Mouse (Mus musculus) liver, embryonic 11.5 days (tissue): ENCODE measurements around the gene Gm6583. TPM values are rescaled to one million over a fixed set of nuclear protein-coding genes. Genes with fewer than 3 reads are reported as not detected.

ENCODE experiments used
- ATAC-seq: fragments of 200-750 bp; cut with Nextera tagmentation; replicated peaks from 2 replicates; pipeline ENCODE4 v1.8.0; 2017; ENCODE audit warnings: moderate number of reproducible peaks, mild to moderate bottlenecking, moderate TSS enrichment, moderate library complexity; ENCODE audit not compliant: low FRiP score
- DNase-seq: peaks from one replicate; pipeline ENCODE4 v3.0.0-alpha.2; 2017; ENCODE audit warnings: low spot score
- H3K27ac ChIP-seq: fragments of 300-500 bp; sonication (generic); 2 replicates; pipeline ENCODE4 v1.5.1; 2014; ENCODE audit warnings: mild to moderate bottlenecking, low read depth, low read length, control low read depth
- H3K27me3 ChIP-seq: fragments of 300-500 bp; sonication (generic); replicated peaks from 2 replicates; pipeline ENCODE4 v1.6.1; 2014; ENCODE audit warnings: low read length, mixed read lengths; ENCODE audit not compliant: control insufficient read depth, insufficient read depth
- H3K36me3 ChIP-seq: fragments of 300-500 bp; sonication (generic); 2 replicates; pipeline ENCODE4 v1.6.1; 2014; ENCODE audit warnings: mild to moderate bottlenecking, low read length, moderate library complexity, mixed read lengths; ENCODE audit not compliant: control insufficient read depth, insufficient read depth
- H3K4me1 ChIP-seq: fragments of 300-500 bp; sonication (generic); replicated peaks from 2 replicates; pipeline ENCODE4 v1.6.1; 2014; ENCODE audit warnings: low read length, mixed read lengths; ENCODE audit not compliant: control insufficient read depth, insufficient read depth
- H3K4me2 ChIP-seq: fragments of 300-500 bp; sonication (generic); 2 replicates; pipeline ENCODE4 v1.6.1; 2014; ENCODE audit warnings: mild to moderate bottlenecking, control low read depth, moderate library complexity
- H3K4me3 ChIP-seq: fragments of 300-500 bp; sonication (generic); 2 replicates; pipeline ENCODE4 v1.5.1; 2014; ENCODE audit warnings: low read depth, low read length, control low read depth
- H3K9ac ChIP-seq: fragments of 300-500 bp; sonication (generic); 2 replicates; pipeline ENCODE4 v1.6.1; 2014; ENCODE audit warnings: low read depth, low read length, control low read depth
- H3K9me3 ChIP-seq: fragments of 300-500 bp; sonication (generic); 2 replicates; pipeline ENCODE4 v1.6.1; 2016; ENCODE audit warnings: low read length, inconsistent platforms, mixed read lengths; ENCODE audit not compliant: control insufficient read depth
- WGBS: fragments of 180-500 bp; shearing (Covaris S2); extraction: QIAGEN DNeasy Blood & Tissue Kit; methylation state at CpG from one replicate; pipeline ENCODE4 v1.1.7; 2014; 5-methylcytosine and 5-hydroxymethylcytosine counted together
- polyA plus RNA-seq: library from polyadenylated mRNA; unstranded; fragments of >200 nt; fragmentation: Nextera tagmentation; extraction: Ambion mirVana; gene quantifications from 2 replicates; pipeline ENCODE4 v1.2.1, GENCODE M21; 2014

Gm6583 gene
- polyA plus RNA-seq, 1 experiment from 2014 or later = 0.29 TPM

DNA sequence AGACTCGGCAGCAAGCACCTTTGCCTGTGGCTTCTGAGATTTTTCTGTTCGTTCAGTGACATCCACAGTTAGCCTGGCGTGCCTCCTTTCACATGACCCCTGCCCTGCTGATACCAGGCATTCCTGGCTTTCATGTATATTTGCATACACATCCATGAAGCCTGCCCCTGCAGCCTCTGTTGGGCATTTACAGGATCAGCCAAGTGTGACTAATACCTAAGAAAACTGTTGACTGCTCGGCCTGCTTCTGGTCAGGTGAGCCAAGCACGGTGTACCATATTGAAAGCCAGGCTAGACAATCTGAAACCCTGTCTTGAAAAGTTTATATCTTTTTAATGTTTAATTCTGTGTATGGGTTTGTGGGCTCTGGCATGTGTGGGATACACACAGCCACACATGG lies 39.4 kb downstream of the Gm6583 start:
- Histone ChIP-seq H3K27ac (no peak overlapping the region), H3K36me3 (peaks cover 11% of the 10 kb centered on the region; the same call in 1 of the 2 replicates)
- 83% methylated on average over 5 of the region's 5 CpGs for WGBS

DNA sequence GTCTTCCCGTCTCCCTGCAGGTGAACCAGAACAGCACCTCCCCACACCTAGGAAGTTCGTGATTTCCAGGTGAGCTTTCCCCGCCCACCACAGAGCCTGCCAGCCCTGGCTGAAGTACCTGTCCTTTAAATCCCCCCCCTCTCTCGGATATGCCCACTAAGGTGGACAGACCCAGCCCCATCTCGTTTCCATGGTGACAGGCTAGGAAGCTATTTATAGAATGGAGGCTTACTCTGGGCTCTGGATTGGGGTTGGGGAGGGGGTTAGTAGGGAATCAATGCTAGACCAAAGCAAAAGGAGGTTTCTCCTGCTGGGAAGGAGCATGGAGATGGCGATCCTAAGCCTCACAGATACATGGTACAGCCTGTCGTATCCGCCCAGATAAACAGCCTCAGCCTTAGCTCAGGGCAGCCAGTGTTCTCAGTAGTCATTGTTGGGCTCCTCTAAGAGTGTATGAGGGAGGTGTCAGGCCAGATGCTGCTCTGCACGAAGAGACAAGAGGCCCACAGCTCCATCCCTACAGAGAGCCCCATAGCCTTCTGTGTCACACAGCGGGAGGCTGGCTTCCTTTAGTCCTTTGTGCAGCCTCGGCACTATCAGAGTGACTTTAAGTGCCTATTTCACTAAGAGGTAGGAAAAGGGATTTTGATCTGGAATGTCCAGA lies 42.5 kb downstream of the Gm6583 start:
- Histone ChIP-seq H3K9me3 (no peaks in the 10 kb centered on the region), H3K36me3 (peaks cover 28% of the 10 kb centered on the region; the same call in 1 of the 2 replicates), H3K9ac (no peak overlapping the region), H3K4me3 (no peak overlapping the region), H3K27ac (no peak overlapping the region), H3K4me2 (no peak overlapping the region), H3K4me1 (0 out of 2 replicates have a peak, but pooled peaks cover 2% of the 10 kb centered on the region), H3K27me3 (no peaks in the 10 kb centered on the region)
- no peak for ATAC-seq
- DNase-seq = no peak
- 85% methylated on average over 11 of the region's 11 CpGs for WGBS

More for the DNA sequence above, 39.4 kb downstream of the Gm6583 start:
- Histone ChIP-seq H3K4me2 (no peak overlapping the region), H3K4me1 (peaks cover 8% of the 10 kb centered on the region; the same call in 1 of the 2 replicates), H3K4me3 (no peak overlapping the region), H3K9ac (no peak overlapping the region), H3K9me3 (no peaks in the 10 kb centered on the region), H3K27me3 (no peaks in the 10 kb centered on the region)
- no peak for ATAC-seq
- no peak for DNase-seq

DNA sequence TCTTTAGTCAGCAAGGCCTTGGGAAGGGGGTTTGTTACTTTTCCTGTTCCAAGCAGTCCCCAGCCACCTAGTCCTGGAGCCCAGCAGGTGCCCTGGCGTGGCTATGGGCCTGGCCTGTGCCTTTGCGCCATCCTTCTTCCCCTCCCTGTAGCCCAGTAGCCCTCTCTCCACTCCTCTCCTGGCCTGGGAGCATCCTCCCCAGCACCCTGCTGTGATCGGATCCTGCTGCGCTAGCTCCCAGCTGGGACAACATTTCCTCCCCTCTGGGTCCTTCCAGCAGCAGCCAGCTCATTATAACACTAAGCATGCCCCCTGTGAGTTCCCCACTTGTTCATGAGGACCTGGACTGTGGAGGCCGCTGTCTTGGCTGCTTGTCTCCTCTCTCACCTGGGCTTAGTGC lies 50.0 kb downstream of the Gm6583 start:
- Histone ChIP-seq H3K9ac (no peak overlapping the region), H3K9me3 (no peaks in the 10 kb centered on the region), H3K4me3 (no peak overlapping the region), H3K36me3 (peaks cover 28% of the 10 kb centered on the region; the same call in 1 of the 2 replicates), H3K27me3 (no peaks in the 10 kb centered on the region), H3K4me2 (no peak overlapping the region), H3K4me1 (peaks cover 10% of the 10 kb centered on the region; the same call in 1 of the 2 replicates), H3K27ac (no peak overlapping the region)
- no peak for ATAC-seq
- 88% methylated on average over 5 of the region's 5 CpGs for WGBS
- DNase-seq = no peak

Other genes starting within 250 kb of the Gm6583 start
- 0.84 and 1.3 TPM in 2 replicates for gene Cryba4, start 103.5 kb downstream of the Gm6583 start, polyA plus RNA-seq
- gene Crybb1, start 100.2 kb downstream of the Gm6583 start, polyA plus RNA-seq = 0.31 and 0.45 TPM in 2 replicates
- gene Tpst2, start 79.3 kb downstream of the Gm6583 start, polyA plus RNA-seq = 66.0 and 66.7 TPM in 2 replicates
- 24.5 and 30.5 TPM in 2 replicates for gene Tfip11, start 29.7 kb downstream of the Gm6583 start, polyA plus RNA-seq
- 35.3 and 36.5 TPM in 2 replicates for gene Srrd, start 13.0 kb downstream of the Gm6583 start, polyA plus RNA-seq
- gene Hps4, start 12.9 kb downstream of the Gm6583 start, polyA plus RNA-seq = 25.5 and 32.2 TPM in 2 replicates
- gene Asphd2, start 38.8 kb upstream of the Gm6583 start, polyA plus RNA-seq = 2.6 and 3.7 TPM in 2 replicates
- gene Gm6588, start 93.4 kb upstream of the Gm6583 start, polyA plus RNA-seq = not detected in 2 replicates
- 0.08 TPM in 2 replicates for gene Sez6l, start 221.2 kb upstream of the Gm6583 start, polyA plus RNA-seq